Mouse (Mus musculus) hindbrain, embryonic 11.5 days (tissue): Measurements from ENCODE around the gene Pafah1b2. TPM values are rescaled to one million over a fixed set of nuclear protein-coding genes. Genes with fewer than 3 reads are reported as not detected.

ENCODE experiments used
- ATAC-seq: fragments of 200-750 bp; cut with Nextera tagmentation; 2 replicates; pipeline ENCODE4 v1.8.0; 2017; ENCODE audit warnings: mild to moderate bottlenecking, moderate TSS enrichment, moderate library complexity; ENCODE audit not compliant: low FRiP score
- DNase-seq: peaks from one replicate; pipeline ENCODE4 v3.0.0-alpha.2; 2015; ENCODE audit warnings: low spot score
- H3K27ac ChIP-seq: fragments of 300-500 bp; sonication (generic); 2 replicates; pipeline ENCODE4 v1.5.1; 2014; ENCODE audit warnings: mild to moderate bottlenecking, low read depth, low read length
- H3K27me3 ChIP-seq: fragments of 300-500 bp; sonication (generic); 2 replicates; pipeline ENCODE4 v1.6.1; 2014; ENCODE audit warnings: mild to moderate bottlenecking, low read length, moderate library complexity, mixed read lengths; ENCODE audit not compliant: control insufficient read depth, insufficient read depth
- H3K36me3 ChIP-seq: fragments of 300-500 bp; sonication (generic); 2 replicates; pipeline ENCODE4 v1.6.1; 2014; ENCODE audit warnings: mild to moderate bottlenecking, low read length, moderate library complexity, mixed read lengths; ENCODE audit not compliant: control insufficient read depth, insufficient read depth
- H3K4me1 ChIP-seq: fragments of 300-500 bp; sonication (generic); replicated peaks from 2 replicates; pipeline ENCODE4 v1.6.1; 2014; ENCODE audit warnings: low read length, mixed read lengths; ENCODE audit not compliant: control insufficient read depth, insufficient read depth
- H3K4me2 ChIP-seq: fragments of 300-500 bp; sonication (generic); replicated peaks from 2 replicates; pipeline ENCODE4 v1.6.1; 2014; ENCODE audit warnings: mild to moderate bottlenecking, low read depth, low read length
- H3K4me3 ChIP-seq: fragments of 300-500 bp; sonication (generic); 2 replicates; pipeline ENCODE4 v1.5.1; 2014; ENCODE audit warnings: low read depth, low read length
- H3K9ac ChIP-seq: fragments of 300-500 bp; sonication (generic); 2 replicates; pipeline ENCODE4 v1.6.1; 2014; ENCODE audit warnings: low read depth, low read length
- H3K9me3 ChIP-seq: fragments of 300-500 bp; sonication (generic); 2 replicates; pipeline ENCODE4 v1.6.1; 2016; ENCODE audit warnings: low read length; ENCODE audit not compliant: control insufficient read depth
- WGBS: fragments of 180-500 bp; shearing (Covaris S2); extraction: QIAGEN DNeasy Blood & Tissue Kit; methylation state at CpG from one replicate; pipeline ENCODE4 v1.1.7; 2014; 5-methylcytosine and 5-hydroxymethylcytosine counted together
- polyA plus RNA-seq: library from polyadenylated mRNA; unstranded; fragments of >200 nt; fragmentation: Nextera tagmentation; extraction: Ambion mirVana; gene quantifications from 2 replicates; pipeline ENCODE4 v1.2.1, GENCODE M21; 2014

Gene Pafah1b2
- polyA plus RNA-seq, 1 experiment from 2014 or later = 282 TPM

DNA sequence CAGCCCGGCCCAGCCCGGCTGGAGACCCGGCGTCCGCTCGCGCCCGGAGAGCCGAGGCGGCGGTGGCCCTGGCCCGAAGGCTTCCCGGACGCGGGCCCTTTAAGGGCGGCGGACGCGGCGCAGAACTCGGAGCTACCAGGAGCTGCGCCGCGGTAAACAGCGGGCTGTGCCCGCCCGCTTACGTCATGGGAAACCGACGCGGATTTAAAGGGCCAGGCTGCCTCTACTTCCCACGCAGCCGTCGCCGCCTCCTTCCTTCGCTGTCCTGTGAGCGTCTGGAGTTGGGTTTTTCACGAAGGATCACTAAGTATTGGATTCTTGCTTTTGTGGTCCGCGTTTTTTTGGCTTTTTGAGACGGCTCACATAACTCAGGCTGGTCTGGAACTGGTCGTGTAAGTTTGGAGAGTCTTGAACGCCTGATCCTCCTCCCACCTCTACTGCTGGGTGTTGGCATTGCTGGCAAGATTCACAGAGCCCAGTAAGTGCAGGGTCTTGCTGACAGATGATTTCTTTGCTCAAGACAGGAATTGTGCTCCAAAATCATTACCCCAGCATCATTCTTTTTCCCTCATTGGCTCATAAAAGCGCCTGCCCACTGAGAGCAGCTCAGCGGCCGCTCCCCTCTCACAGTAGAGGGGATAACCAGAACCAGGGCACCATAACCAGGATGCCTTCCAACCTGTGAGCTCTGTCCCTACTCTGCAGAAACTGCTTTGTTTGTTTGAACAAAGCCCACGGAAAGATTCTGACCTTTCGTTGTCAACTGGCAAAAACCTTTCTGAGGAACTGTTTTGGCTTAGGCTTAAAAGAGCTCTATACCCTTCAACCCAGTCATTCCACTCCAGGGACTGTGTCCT is 57.2 kb downstream of the Pafah1b2 start, which contains the start of gene Sidt2:
Gene Sidt2 (minus strand): TSS at position 152 of the 857 bp plus-strand sequence.
- ATAC-seq (peak; percentile 94), DNase-seq (peak; percentile 90)
- Histone ChIP-seq H3K4me1 (no peaks in the 10 kb centered on the region), H3K4me3 (peak within 1 kb of the TSS; percentile 87), H3K27me3 (no peaks in the 10 kb centered on the region), H3K9me3 (no peaks in the 10 kb centered on the region), H3K36me3 (no peaks in the 10 kb centered on the region), H3K9ac (peak within 1 kb of the TSS; percentile 87), H3K27ac (peak within 1 kb of the TSS; percentile 79), H3K4me2 (peak within 1 kb of the TSS; percentile 96)
- under 1% methylated on average over 47 of the region's 48 CpGs for WGBS

DNA sequence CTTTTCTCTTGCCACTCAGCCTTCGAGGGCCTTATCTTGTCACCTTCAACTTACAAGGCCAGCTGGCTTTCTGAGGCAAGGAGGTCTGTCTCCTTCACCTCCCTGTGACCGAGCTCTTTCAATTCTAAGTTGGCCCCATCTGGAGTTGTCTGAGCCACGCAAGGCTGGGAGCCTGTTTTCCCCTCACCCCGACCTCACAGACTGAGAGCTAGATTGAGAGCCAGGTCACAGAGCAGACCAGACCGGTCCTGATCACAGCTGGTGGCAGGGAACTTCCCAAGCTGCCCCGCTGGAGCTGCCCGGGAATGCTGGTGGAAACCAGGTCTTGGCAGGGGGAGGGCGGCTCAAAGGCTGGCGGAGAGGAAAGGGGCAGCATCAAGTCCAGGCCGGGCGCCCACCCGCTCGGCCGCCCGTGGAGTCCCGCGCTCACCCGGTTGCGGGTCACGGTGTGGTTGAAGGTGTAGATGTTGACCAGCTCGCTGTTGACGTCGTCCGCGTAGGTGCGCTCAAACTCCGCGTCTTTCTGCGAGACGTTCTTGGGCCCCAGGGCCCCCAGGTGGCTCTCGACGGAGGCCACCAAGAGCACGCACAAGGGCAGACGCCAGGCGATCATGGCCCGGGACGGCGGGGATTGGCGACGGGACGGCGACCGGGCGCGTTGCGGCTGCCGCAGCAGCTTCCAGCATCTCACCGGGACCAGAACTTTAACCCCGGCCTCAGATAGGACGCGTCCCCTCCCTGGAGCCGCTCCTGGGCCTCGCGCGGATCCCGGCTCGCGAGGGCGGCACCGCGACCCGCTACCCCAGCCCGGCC is 58.0 kb downstream of the Pafah1b2 start:
- Histone ChIP-seq H3K9me3 (no peaks in the 10 kb centered on the region), H3K27ac (peak overlapping the region; percentile 79), H3K4me2 (peak overlapping the region; percentile 96), H3K9ac (peak overlapping the region; percentile 87), H3K36me3 (no peaks in the 10 kb centered on the region), H3K4me3 (peak overlapping the region; percentile 87), H3K4me1 (no peaks in the 10 kb centered on the region), H3K27me3 (no peaks in the 10 kb centered on the region)
- ATAC-seq (peak; percentile 63), DNase-seq (peak; percentile 66)
- WGBS = under 1% methylated on average over 46 of the region's 63 CpGs

DNA sequence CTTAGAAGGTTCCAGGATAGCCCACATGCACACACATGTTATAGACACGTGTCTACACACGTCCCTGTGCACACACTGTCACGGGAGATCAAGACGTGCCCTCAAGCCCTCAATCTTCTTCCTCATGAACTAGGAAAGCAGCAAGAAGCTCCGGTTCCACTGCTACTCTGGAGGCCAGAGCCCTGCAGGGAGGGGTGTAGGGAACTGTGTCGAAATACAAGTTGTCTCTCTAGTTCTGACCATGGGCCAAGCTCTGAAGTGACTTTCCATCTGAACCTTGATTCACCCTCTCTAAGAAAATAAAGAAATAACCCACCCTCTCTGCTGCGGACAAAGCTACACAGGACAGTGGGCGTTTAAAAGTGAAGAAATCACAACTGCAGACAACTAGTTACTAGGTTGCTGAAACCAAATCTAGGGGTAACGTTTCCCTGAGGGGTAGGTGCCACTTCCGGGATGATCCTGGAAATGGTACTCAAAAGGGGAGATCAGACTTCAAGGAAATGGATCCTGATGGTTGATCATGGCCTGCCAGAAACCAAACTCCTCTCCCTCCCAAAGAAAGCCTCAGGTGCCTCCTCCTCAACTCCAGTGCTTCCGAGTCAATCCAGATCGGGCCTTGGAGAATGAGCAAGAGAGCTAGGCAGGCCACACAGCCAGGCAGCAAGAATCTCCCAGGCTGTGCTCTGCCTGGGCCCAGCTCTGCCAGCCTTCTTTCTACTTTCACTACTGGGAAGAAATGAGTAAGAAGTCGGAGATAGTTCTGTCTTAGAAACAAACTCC is 58.8 kb downstream of the Pafah1b2 start:
- H3K27ac ChIP-seq = no peak overlapping the region
- WGBS = 64% methylated on average over 13 of the region's 13 CpGs
- H3K27me3 ChIP-seq = no peaks in the 10 kb centered on the region
- no peak for ATAC-seq
- DNase-seq = no peak
- no peaks in the 10 kb centered on the region for H3K9me3 ChIP-seq
- H3K4me3 ChIP-seq = peak overlapping the region; percentile 87
- no peaks in the 10 kb centered on the region for H3K4me1 ChIP-seq
- H3K36me3 ChIP-seq = no peaks in the 10 kb centered on the region
- H3K4me2 ChIP-seq = peak overlapping the region; percentile 96
- H3K9ac ChIP-seq = peak overlapping the region; percentile 87

DNA sequence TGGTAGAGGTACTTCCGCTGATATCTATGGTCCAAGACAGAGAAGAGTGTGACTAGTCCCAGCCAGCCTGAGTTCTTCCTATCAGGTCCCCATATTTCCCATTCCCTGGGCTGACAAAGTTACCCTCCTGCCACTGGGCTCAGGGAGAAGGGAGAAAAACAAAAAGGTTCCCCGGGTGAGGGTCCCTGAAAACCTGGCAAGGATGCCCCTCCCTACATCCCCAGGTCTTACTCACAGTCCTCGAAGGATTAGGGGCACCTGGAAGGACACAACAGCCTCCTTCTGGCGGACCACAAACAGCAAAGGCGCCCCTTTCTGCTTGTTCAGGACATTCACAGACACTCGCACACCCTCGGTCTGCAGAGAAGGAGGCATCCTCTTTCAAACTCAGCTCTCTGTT is 59.6 kb downstream of the Pafah1b2 start:
- Histone ChIP-seq H3K4me2 (no peak overlapping the region), H3K9ac (no peak overlapping the region)
- WGBS = 86% methylated on average over 7 of the region's 7 CpGs

DNA sequence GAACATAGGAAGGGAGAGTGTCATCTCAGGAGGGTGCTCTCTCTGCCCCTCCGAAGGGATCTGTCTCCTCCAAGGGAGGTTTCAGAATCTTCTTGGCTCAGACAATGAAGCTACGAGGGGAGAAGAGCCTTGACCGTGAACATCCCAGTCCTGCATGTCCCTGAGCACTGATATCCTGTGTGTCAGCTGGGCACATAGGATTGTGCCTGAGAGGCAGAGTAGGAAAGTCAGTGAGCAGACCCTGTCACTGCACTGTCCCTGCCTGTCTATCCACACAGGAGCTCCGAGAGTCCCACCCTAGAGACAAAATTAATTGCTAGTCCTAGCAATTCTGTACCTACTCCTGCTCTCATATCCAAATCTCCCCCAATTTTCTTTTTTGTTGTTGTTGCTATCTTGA is 60.4 kb downstream of the Pafah1b2 start:
- DNase-seq = no peak
- Histone ChIP-seq H3K4me2 (no peak overlapping the region), H3K4me1 (no peaks in the 10 kb centered on the region), H3K9me3 (no peaks in the 10 kb centered on the region), H3K27me3 (no peaks in the 10 kb centered on the region), H3K27ac (no peak overlapping the region), H3K36me3 (no peaks in the 10 kb centered on the region), H3K9ac (no peak overlapping the region), H3K4me3 (no peak overlapping the region)
- 94% methylated on average over 4 of the region's 4 CpGs for WGBS
- ATAC-seq = no peak

More for the DNA sequence above, 59.6 kb downstream of the Pafah1b2 start:
- no peak overlapping the region for H3K27ac ChIP-seq
- DNase-seq (no peak), ATAC-seq (no peak)
- no peaks in the 10 kb centered on the region for H3K36me3 ChIP-seq
- H3K27me3 ChIP-seq = no peaks in the 10 kb centered on the region
- no peaks in the 10 kb centered on the region for H3K4me1 ChIP-seq
- no peak overlapping the region for H3K4me3 ChIP-seq
- H3K9me3 ChIP-seq = no peaks in the 10 kb centered on the region

DNA sequence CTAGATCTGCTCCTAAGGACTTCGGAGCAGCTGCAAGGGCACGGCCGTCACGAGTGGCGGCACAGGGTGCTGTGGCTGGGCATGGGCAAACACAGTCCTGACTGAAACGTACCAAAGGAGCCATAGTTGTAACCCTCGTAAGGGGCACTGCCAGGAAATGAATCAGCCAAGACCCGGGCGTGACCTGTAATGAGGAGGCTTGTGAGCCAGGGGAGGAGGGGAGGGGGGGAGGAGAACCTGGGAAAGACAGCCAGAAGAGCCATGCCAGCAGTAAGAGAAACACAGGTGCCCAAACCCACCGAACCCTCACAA is 65.7 kb downstream of the Pafah1b2 start:
- 92% methylated on average over 10 of the region's 10 CpGs for WGBS
- DNase-seq (no peak), ATAC-seq (no peak)
- Histone ChIP-seq H3K36me3 (0 out of 2 replicates have a peak, but pooled peaks cover 2% of the 10 kb centered on the region), H3K9me3 (no peaks in the 10 kb centered on the region), H3K27me3 (no peaks in the 10 kb centered on the region), H3K9ac (no peak overlapping the region), H3K4me1 (no peaks in the 10 kb centered on the region), H3K27ac (no peak overlapping the region), H3K4me3 (no peak overlapping the region), H3K4me2 (no peak overlapping the region)

DNA sequence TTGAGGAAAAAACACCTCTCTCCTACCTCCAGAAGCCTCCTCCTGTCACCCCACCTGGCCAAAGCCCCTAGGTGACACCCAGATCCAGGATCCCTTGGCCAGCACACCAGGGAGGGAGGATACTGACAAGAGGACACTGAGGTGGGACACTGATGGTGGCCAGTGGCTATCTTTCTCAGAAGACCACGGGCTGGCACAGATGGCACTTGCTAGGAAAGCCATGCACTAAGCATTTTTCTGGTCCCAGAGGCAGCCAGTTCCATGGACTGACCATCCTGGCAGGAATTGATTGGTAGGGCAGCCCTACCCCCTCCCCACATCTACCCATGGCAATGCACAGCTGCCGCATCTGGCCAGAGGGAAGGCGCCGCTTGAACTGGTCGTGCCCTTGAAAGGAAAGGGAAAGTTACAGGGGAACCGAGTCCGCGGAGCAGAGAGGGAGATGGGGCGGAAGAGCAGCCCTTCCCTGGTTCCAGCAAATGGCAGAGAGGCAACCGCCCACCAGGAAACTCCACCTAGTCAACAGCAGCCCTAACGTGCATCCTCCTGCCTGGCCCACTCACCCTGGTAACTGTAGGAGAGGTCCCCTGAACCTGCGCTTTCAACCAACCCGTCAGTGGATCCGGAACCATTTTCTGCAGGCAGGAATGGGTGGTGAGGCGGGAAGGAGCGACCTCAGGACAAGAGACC is 66.2 kb downstream of the Pafah1b2 start:
- Histone ChIP-seq H3K9ac (no peak overlapping the region), H3K36me3 (0 out of 2 replicates have a peak, but pooled peaks cover 2% of the 10 kb centered on the region), H3K4me2 (no peak overlapping the region), H3K4me1 (no peaks in the 10 kb centered on the region), H3K4me3 (no peak overlapping the region), H3K27ac (no peak overlapping the region), H3K9me3 (no peaks in the 10 kb centered on the region), H3K27me3 (no peaks in the 10 kb centered on the region)
- ATAC-seq = no peak
- 86% methylated on average over 16 of the region's 16 CpGs for WGBS
- no peak for DNase-seq

DNA sequence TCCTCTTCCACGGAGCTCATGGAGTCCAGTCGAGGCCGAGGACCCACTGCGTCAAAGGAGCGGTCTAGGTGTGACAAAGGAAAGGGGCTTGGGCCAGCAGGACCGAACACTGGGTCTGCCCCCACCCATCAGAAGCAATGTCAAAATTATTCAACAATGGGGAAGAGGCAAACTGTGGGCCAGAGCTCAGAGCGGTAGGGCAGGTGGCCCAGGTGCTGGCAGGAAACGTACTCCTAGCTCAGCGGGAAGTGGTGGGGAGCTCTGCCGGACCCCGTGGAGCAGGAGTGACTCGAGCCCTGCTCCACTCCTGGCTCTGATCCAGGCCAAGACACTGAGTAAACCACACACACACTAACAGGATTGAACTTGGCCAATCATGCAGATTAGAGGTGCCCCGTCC is 66.8 kb downstream of the Pafah1b2 start:
- Histone ChIP-seq H3K4me1 (no peaks in the 10 kb centered on the region), H3K9ac (no peak overlapping the region), H3K27ac (no peak overlapping the region), H3K4me2 (no peak overlapping the region), H3K27me3 (no peaks in the 10 kb centered on the region), H3K36me3 (0 out of 2 replicates have a peak, but pooled peaks cover 2% of the 10 kb centered on the region), H3K9me3 (no peaks in the 10 kb centered on the region), H3K4me3 (no peak overlapping the region)
- no peak for ATAC-seq
- 92% methylated on average over 13 of the region's 13 CpGs for WGBS
- DNase-seq = no peak
